Mouse (Mus musculus): ENCODE measurements at regions not wholly inside any gene's neighbourhood (a gene's known extent, or its start where the extent isn't known, plus 50 kb on each side); places are given as distances from the start of the nearest gene placed in this dataset.

DNA sequence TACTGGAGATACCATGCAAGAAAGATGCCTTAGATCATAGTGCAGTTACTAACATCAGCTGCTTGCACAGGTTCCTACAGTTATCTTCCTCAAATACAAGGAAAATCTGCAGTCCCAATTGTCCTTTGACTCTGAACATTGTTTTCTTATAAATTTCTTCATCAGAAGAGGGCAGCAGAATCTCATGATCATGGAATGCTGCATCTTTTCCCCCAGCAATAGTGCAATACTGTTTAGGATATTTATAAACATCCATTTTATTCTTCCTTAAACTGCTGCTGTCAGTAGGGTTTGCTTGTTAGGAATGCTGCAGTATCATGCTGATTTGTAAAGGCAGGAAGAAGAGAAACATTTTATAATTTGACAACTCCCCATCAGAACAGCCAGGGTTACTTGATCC is 1088.7 kb downstream of the Otol1 start:
- peak; percentile 55 for DNase-seq (ENCODE audit: low spot score)
- no peak for ATAC-seq
- Histone ChIP-seq H3K9me3 (replicated peaks; ENCODE audit: control insufficient read depth, low read length) (no peaks in the 10 kb centered on the region), H3K27ac (ENCODE audit: low read depth, low read length) (no peak overlapping the region), H3K27me3 (replicated peaks; ENCODE audit: control insufficient read depth, insufficient read depth, low read length) (no peaks in the 10 kb centered on the region), H3K4me1 (ENCODE audit: control insufficient read depth, insufficient read depth, low read length) (no peaks in the 10 kb centered on the region), H3K9ac (ENCODE audit: low read length) (no peak overlapping the region), H3K4me3 (ENCODE audit: low read depth, low read length) (no peak overlapping the region), H3K4me2 (ENCODE audit: low read length) (no peak overlapping the region), H3K36me3 (ENCODE audit: control insufficient read depth, insufficient read depth, low read length) (no peaks in the 10 kb centered on the region)

DNA sequence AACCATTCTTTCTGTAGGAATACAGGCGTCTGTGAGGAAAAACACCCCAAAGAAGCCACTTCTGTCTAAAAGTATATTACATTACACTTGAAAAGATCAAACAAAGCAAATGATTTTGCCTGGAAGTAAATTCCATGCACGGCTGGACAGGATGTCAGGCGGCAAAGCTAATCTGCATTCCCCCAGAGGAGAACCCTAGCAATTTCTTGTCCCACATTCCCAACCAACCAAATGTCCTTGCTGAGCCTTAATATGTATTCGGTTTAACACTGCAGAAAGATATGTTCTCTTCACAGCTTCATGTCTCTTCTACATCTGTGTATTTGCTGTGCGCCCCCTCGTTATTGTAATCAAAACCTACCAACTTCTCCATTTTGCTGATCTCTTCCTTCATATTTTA is 1096.1 kb downstream of the Otol1 start:
- H3K4me2 ChIP-seq (ENCODE audit: low read length), result no peak overlapping the region
- no peak for ATAC-seq
- DNase-seq (ENCODE audit: low spot score), result no peak
- no peaks in the 10 kb centered on the region for H3K4me1 ChIP-seq (ENCODE audit: control insufficient read depth, insufficient read depth, low read length)
- H3K27ac ChIP-seq (ENCODE audit: low read depth, low read length), result no peak overlapping the region
- 87% methylated on average over 6 of the region's 6 CpGs for WGBS
- H3K9ac ChIP-seq (ENCODE audit: low read length), result no peak overlapping the region
- H3K4me3 ChIP-seq (ENCODE audit: low read depth, low read length), result no peak overlapping the region
- no peaks in the 10 kb centered on the region for H3K27me3 ChIP-seq (replicated peaks; ENCODE audit: control insufficient read depth, insufficient read depth, low read length)
- H3K36me3 ChIP-seq (ENCODE audit: control insufficient read depth, insufficient read depth, low read length), result no peaks in the 10 kb centered on the region
- H3K9me3 ChIP-seq (replicated peaks; ENCODE audit: control insufficient read depth, low read length), result no peaks in the 10 kb centered on the region

DNA sequence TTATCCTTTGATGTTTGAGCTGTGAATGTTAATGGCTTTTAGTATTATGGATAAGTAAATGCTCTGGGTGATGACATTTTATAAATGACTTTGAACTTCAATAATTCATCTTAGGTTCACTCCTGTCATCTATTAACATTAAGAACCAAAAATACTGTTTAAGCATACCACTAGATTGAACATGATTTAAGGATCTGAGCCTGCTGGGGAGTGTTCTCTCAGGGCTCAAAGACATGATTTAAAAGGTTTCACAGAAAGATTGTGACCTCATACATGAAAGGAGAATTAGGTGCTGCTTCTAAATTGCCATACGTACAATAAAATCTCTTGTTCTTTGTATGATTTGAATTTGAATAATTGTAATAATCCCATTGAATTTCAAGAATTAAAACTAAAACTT is 1137.8 kb downstream of the Otol1 start:
- DNase-seq (ENCODE audit: low spot score), result peak; percentile 4
- Histone ChIP-seq H3K36me3 (ENCODE audit: control insufficient read depth, insufficient read depth, low read length) (no peaks in the 10 kb centered on the region), H3K4me2 (ENCODE audit: low read length) (no peak overlapping the region), H3K9me3 (replicated peaks; ENCODE audit: control insufficient read depth, low read length) (no peaks in the 10 kb centered on the region), H3K27me3 (replicated peaks; ENCODE audit: control insufficient read depth, insufficient read depth, low read length) (no peaks in the 10 kb centered on the region), H3K4me1 (ENCODE audit: control insufficient read depth, insufficient read depth, low read length) (no peaks in the 10 kb centered on the region), H3K27ac (ENCODE audit: low read depth, low read length) (no peak overlapping the region), H3K9ac (ENCODE audit: low read length) (no peak overlapping the region), H3K4me3 (ENCODE audit: low read depth, low read length) (no peak overlapping the region)
- no peak for ATAC-seq
- WGBS, result 86% methylated on average over 1 of the region's 1 CpGs

All from forebrain, embryonic 14.5 days (tissue).